Mouse (Mus musculus) CD8-positive naive resting alpha-beta T cell, adult 2 months (primary cell): ENCODE results near the gene Gm21874.
"Not testable (repeated sequence)": the region's sequence is repeated elsewhere in the genome, so short reads cannot be mapped to it uniquely, and the experiment has no call there.

Experiments
- DNase-seq, 2 experiments: peaks; one replicate each; pipeline ENCODE4 v3.0.0; 2022; ENCODE audit warnings: low read depth in 2 of 2, low spot score in 2 of 2

Gene Gm21874

GRCm38 (mm10) chrY:9416048-9416447 lies at the start of gene Gm21874:
Gene Gm21874, minus strand, starts transcription at chrY:9416148.
- not testable (repeated sequence) for DNase-seq
